Mouse (Mus musculus): ENCODE measurements at regions not wholly inside any gene's neighbourhood (a gene's known extent, or its start where the extent isn't known, plus 50 kb on each side); places are given as distances from the start of the nearest gene placed in this dataset.
A peak's percentile ranks its signal among the peaks of the same experiment; 100 is the strongest.

GRCm38 (mm10) chr6:89006997-89007396, 104.9 kb downstream of the Tpra1 start:
- no peak for DNase-seq

GRCm38 (mm10) chr6:89007516-89007915, 105.5 kb downstream of the Tpra1 start:
- DNase-seq: no peak

- no peak for DNase-seq
Observed at GRCm38 (mm10) chr6:89008614-89009171, 106.6 kb downstream of the Tpra1 start.

GRCm38 (mm10) chr6:89012998-89013689, 111.1 kb downstream of the Tpra1 start:
- no peak for DNase-seq

- DNase-seq: no peak
Observed at GRCm38 (mm10) chr6:89013690-89014061, 111.6 kb downstream of the Tpra1 start.

GRCm38 (mm10) chr6:89024101-89024650, 122.1 kb downstream of the Tpra1 start:
- DNase-seq: no peak

GRCm38 (mm10) chr6:89033433-89034298, 131.6 kb downstream of the Tpra1 start:
- DNase-seq: no peak

GRCm38 (mm10) chr6:89034455-89034854, 132.4 kb downstream of the Tpra1 start:
- DNase-seq: no peak

GRCm38 (mm10) chr6:89035061-89035835, 133.2 kb downstream of the Tpra1 start:
- DNase-seq: no peak

- no peak for DNase-seq
Observed at GRCm38 (mm10) chr6:89035836-89036156, 133.7 kb downstream of the Tpra1 start.

GRCm38 (mm10) chr6:89037392-89037791, 135.3 kb downstream of the Tpra1 start:
- no peak for DNase-seq

GRCm38 (mm10) chr6:89037901-89038300, 135.8 kb downstream of the Tpra1 start:
- no peak for DNase-seq

- no peak for DNase-seq
Observed at GRCm38 (mm10) chr6:89040919-89041318, 138.9 kb downstream of the Tpra1 start.

- DNase-seq: peak in 1 of 2 experiments; percentile 25
Observed at GRCm38 (mm10) chr6:89042478-89043239, 140.6 kb downstream of the Tpra1 start.

- DNase-seq: no peak
Observed at GRCm38 (mm10) chr6:89045436-89045966, 143.4 kb downstream of the Tpra1 start.

GRCm38 (mm10) chr6:89046476-89046875, 144.4 kb downstream of the Tpra1 start:
- no peak for DNase-seq

- no peak for DNase-seq
Observed at GRCm38 (mm10) chr6:89047629-89048332, 145.7 kb downstream of the Tpra1 start.

GRCm38 (mm10) chr6:89049290-89049689, 147.2 kb downstream of the Tpra1 start:
- no peak for DNase-seq

GRCm38 (mm10) chr6:89050575-89051270, 148.7 kb downstream of the Tpra1 start:
- no peak for DNase-seq

Measured in layer of hippocampus, postnatal 36 days (tissue).